Mouse (Mus musculus) heart, embryonic 10.5 days (tissue): ENCODE data around the gene Brf1. TPM values are rescaled to one million over a fixed set of nuclear protein-coding genes. Genes with fewer than 3 reads are reported as not detected.

Experiments
- DNase-seq: peaks from one replicate; pipeline ENCODE4 v3.0.0-alpha.2; 2017; ENCODE audit warnings: low spot score
- H3K27ac ChIP-seq: fragments of 300-500 bp; sonication (generic); 2 replicates; pipeline ENCODE4 v1.5.1; 2016; ENCODE audit warnings: mild to moderate bottlenecking
- H3K27me3 ChIP-seq: fragments of 300-500 bp; sonication (generic); 2 replicates; pipeline ENCODE4 v1.6.1; 2016; ENCODE audit warnings: mild to moderate bottlenecking; ENCODE audit not compliant: poor library complexity, insufficient read depth, severe bottlenecking
- H3K36me3 ChIP-seq: fragments of 300-500 bp; sonication (generic); 2 replicates; pipeline ENCODE4 v1.6.1; 2016; ENCODE audit warnings: mild to moderate bottlenecking, moderate library complexity
- H3K4me1 ChIP-seq: fragments of 300-500 bp; sonication (generic); 2 replicates; pipeline ENCODE4 v1.6.1; 2016; ENCODE audit warnings: mild to moderate bottlenecking
- H3K4me3 ChIP-seq: fragments of 300-500 bp; sonication (generic); 2 replicates; pipeline ENCODE4 v1.5.1; 2016; ENCODE audit warnings: mild to moderate bottlenecking, moderate library complexity
- H3K9me3 ChIP-seq: fragments of 300-500 bp; sonication (generic); 2 replicates; pipeline ENCODE4 v1.6.1; 2016; ENCODE audit warnings: mild to moderate bottlenecking, moderate library complexity
- WGBS: fragments of 180-500 bp; shearing (Covaris S2); methylation state at CpG from one replicate; pipeline ENCODE4 v1.1.7; 2016; 5-methylcytosine and 5-hydroxymethylcytosine counted together
- polyA plus RNA-seq: library from polyadenylated mRNA; unstranded; fragments of >200 nt; fragmentation: Nextera tagmentation; extraction: Ambion mirVana; gene quantifications from 2 replicates; pipeline ENCODE4 v1.2.1, GENCODE M21; 2016

The Brf1 gene
- polyA plus RNA-seq, 1 experiment from 2014 or later: 41.5 TPM

DNA sequence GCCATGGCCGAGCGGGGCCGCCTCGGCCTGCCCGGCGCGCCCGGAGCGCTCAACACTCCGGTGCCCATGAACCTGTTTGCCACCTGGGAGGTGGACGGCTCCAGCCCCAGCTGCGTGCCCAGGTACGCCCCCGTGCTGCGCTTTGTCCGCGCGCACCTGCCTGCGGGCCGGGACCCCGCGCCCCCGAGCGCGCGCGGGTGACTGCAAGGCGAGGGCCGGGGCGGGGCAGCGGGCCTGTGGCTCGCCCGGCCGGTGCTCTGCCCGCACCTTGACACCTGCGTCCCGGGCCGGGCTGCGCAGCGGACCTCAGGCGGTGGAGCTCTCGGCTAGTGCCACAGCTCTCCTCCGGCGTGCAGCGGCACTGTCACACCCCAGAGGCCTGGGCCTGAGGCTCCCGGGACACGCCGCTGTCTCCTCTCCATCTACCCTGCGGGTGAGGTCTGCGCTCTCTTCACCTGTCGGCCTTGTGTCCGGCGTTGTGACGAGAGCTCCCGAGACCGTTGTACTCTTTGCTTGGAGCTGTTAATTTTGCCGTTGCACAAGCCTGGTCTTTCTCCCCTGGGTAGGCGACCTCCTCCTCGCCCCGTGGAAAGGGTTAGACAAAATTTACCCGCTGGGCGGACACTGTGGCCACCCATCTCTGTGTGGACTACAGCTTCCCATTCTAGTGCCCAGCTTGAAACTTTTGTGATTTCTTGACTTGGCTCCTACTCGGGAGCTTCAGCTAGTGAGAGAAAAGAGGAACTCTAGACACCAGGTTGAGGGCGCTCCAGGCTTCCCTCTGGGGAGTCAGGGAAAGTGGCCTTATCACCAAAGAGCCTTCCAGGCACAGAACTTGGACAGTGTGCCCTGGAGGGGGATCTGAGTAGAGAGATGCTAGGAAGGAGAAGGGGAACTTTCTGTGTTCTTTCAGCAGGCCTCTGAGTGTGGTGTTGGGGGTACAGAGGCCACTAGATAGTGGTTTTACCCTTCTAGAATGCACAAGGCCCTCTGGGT lies 14.4 kb upstream of the Brf1 start:
- no peak for DNase-seq
- Histone ChIP-seq H3K36me3 (0 out of 2 replicates have a peak, but pooled peaks cover 3% of the 10 kb centered on the region), H3K4me3 (peak overlapping the region; percentile 80), H3K27me3 (no peaks in the 10 kb centered on the region), H3K4me1 (peaks cover 45% of the 10 kb centered on the region), H3K27ac (peak overlapping the region; percentile 94), H3K9me3 (no peaks in the 10 kb centered on the region)
- 3% methylated on average over 64 of the region's 64 CpGs for WGBS

DNA sequence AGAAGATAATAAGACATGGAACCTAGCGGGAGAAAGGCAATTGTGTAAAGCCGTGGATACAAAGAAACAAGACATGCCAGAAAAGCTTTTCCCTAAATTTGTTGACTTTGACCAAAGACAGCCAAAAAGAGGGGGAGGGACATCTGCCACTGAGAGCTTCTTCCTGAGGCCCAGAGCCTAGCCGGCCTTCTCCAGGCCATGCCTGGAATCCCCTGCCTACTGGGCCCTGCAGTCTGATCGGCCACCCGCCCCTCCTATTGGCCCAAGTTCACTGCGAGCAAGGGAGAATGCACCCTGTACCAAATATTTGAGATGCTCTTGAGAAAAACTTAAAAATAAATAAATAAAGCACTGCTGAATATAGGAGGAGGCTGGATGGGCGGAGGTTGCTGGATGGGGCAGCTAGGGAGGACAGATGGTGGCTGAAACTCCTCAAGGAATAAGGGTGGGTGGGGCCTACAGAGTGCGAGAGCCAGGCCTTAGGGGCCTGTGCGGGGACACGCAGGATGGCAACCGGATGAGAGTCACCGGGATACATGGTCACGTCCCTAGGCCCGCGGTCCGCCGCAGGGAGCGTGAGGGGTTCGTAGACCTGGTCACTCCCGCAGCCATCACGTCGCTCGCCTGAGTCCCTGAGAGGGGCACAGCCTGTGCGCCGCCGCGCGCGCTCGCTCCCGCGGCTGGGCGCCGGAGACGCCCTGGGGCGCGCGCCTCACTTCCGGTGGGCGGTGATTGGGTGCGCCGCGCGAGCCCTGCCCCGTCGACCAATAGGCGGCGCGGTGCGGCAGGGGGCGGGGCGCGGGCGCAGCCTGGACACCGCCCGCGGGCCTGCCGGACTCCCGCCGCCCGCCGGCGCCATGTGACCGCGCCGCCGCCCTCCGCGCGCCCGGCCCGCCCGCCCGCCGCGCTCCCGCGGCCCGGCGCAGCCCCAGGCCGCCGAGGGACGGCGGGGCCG lies 13.4 kb upstream of the Brf1 start, which contains the start of gene Pacs2:
Pacs2 (plus strand) TSS at position 905 of the 955 bp plus-strand sequence.
- H3K27ac ChIP-seq: peak within 1 kb of the TSS; percentile 94
- H3K4me1 ChIP-seq: peaks cover 45% of the 10 kb centered on the region
- H3K9me3 ChIP-seq: no peaks in the 10 kb centered on the region
- WGBS: 10% methylated on average over 82 of the region's 85 CpGs
- peak; percentile 92 for DNase-seq
- H3K36me3 ChIP-seq: 0 out of 2 replicates have a peak, but pooled peaks cover 3% of the 10 kb centered on the region
- H3K4me3 ChIP-seq: peak within 1 kb of the TSS; percentile 80
- no peaks in the 10 kb centered on the region for H3K27me3 ChIP-seq

DNA sequence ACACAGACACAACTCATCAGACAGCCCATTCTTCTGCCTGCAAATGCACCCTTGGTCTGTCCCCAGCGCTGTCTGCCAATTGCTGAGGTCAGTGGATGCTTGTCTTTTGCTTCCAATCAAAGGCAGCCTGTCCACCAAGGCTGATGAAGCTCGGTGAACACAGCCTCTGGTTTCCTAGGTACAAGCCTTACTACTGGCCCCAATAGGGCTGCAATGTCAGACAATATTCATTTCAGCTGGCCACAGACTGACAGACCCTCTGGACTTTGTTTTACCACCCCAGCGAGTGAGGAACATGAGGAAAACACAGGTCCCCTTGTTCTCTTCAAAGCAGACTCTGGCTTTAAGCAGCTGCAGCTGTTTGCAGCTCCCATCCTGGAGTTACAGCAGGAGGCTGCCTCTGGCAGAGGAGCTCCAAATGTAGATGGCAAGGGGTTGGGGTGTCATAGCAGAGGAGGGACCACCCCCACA lies 12.6 kb upstream of the Brf1 start:
- Histone ChIP-seq H3K27ac (peak overlapping the region; percentile 94), H3K4me3 (peak overlapping the region; percentile 80), H3K27me3 (no peaks in the 10 kb centered on the region), H3K4me1 (peaks cover 45% of the 10 kb centered on the region), H3K36me3 (0 out of 2 replicates have a peak, but pooled peaks cover 3% of the 10 kb centered on the region), H3K9me3 (no peaks in the 10 kb centered on the region)
- no peak for DNase-seq
- WGBS: 64% methylated on average over 3 of the region's 3 CpGs

DNA sequence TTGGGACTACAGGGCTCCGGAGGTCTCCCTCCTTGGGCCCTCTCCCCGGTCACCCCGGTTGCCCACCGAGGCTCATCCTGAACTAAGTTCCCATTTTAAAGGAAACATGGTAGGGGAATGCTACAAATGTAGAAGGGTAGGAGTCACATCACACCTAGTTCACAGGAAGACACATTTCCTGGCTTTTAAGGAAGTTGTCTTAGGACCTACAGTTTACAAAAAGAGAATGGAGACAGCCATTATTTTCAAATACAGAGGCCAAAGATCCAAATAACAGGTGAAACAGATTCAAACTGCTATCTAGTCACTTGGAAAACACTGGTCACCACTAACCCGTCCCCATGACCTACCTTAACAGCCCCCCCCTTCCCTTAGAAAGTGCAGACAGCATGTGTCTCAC lies 11.9 kb upstream of the Brf1 start:
- DNase-seq: no peak
- 87% methylated on average over 5 of the region's 5 CpGs for WGBS
- 0 out of 2 replicates have a peak, but pooled peaks cover 3% of the 10 kb centered on the region for H3K36me3 ChIP-seq
- H3K9me3 ChIP-seq: no peaks in the 10 kb centered on the region
- H3K4me3 ChIP-seq: no peak overlapping the region
- H3K4me1 ChIP-seq: peaks cover 44% of the 10 kb centered on the region
- H3K27me3 ChIP-seq: no peaks in the 10 kb centered on the region
- H3K27ac ChIP-seq: no peak overlapping the region; the same call in 1 of the 2 replicates

DNA sequence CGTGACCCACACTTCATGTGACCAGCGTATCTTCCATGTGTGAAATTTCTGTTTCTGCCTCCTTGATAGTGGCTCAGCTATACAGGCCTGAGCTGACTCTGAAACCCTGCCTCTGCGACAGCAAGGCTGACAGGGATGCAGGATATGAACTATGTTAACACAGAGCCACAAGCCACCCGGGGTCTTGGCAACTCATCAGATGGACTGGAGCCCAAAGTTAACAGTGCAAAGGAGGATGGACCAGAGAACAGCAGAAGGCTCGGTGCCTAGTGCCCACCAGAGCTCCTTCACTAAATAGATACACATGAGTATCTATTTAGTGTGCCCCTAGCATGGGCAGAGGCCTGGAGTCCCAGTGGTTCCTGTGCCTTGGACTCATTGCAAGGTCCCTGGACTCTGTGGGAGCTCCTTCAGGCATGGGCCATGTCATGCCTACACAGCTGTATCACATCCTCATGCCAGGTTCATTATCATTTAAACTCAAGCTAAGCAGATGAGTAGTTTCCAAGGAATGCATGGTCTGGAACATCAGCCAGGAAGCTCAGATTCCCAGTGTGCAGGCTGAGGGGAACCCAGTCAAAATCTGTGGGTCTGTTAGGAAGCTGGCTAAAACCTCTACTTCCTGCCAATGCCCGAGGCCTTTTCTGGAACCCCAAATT lies 11.3 kb upstream of the Brf1 start:
- Histone ChIP-seq H3K27ac (no peak overlapping the region), H3K9me3 (no peaks in the 10 kb centered on the region), H3K27me3 (no peaks in the 10 kb centered on the region), H3K4me1 (peaks cover 39% of the 10 kb centered on the region), H3K4me3 (no peak overlapping the region), H3K36me3 (0 out of 2 replicates have a peak, but pooled peaks cover 3% of the 10 kb centered on the region)
- DNase-seq: no peak
- WGBS: 82% methylated on average over 6 of the region's 6 CpGs

DNA sequence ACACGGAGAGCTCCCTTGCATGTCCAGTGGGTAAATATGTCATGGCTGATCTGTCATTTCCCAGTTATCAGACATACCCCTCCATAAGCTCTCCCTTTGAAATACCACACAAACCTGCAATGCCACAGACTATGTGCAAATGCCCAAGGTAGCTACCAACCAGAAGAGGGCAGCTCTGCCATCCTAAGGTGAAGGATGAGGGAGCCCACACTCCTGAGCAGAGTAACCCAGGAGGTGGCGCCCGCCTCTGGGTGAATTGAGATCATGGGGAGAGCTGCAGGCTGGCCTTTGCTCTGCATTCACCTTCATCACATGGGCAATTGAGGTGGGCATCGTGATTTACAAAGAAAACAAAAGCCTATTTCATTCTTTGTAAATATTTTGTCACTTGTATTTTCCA lies 4.5 kb upstream of the Brf1 start:
- no peak for DNase-seq
- no peak overlapping the region for H3K4me3 ChIP-seq
- H3K27me3 ChIP-seq: no peaks in the 10 kb centered on the region; the same call in 1 of the 2 replicates
- no peaks in the 10 kb centered on the region for H3K36me3 ChIP-seq
- H3K27ac ChIP-seq: no peak overlapping the region
- 33% methylated on average over 4 of the region's 4 CpGs for WGBS
- H3K9me3 ChIP-seq: no peaks in the 10 kb centered on the region
- H3K4me1 ChIP-seq: peaks cover 9% of the 10 kb centered on the region

DNA sequence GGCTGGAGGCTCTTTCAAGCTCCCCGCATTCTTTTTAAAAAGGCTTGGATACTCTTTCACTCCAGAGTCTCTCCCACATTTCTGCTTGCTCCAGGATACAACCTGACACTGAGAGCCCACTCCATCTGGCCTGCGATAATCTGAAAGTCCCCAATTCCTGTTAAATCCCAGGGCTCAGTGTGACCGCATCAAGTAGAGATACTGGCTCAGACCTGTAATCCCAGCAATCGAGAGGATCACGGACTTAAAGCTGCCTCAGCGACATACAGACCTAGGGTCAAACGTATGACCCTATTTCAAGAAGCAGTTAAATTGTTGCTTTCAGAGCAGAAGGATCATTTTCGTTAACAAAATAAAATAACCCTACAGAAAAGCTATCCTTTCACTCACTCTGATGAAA lies 3.5 kb upstream of the Brf1 start:
- H3K9me3 ChIP-seq: no peaks in the 10 kb centered on the region
- H3K4me1 ChIP-seq: peaks cover 17% of the 10 kb centered on the region
- 76% methylated on average over 8 of the region's 8 CpGs for WGBS
- no peak overlapping the region for H3K27ac ChIP-seq
- no peaks in the 10 kb centered on the region; the same call in 1 of the 2 replicates for H3K27me3 ChIP-seq
- DNase-seq: no peak
- no peaks in the 10 kb centered on the region for H3K36me3 ChIP-seq
- H3K4me3 ChIP-seq: no peak overlapping the region

DNA sequence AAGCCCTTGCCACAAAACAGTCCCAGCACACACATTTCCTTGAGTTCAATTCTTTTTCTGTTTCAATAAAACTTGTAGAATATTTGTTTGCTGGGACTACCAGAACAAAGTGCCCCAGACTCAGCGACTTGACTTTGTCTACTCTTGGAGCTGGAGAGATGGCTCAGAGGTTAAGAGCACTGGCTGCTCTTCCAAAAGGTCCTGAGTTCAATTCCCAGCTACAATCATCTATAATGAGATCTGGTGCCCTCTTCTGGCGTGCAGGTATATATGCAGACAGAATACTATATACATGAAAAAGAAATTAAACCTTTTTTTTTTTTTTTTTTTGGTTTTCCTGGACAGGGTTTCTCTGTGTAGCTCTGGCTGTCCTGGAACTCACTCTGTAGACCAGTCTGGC lies 2.2 kb upstream of the Brf1 start:
- Histone ChIP-seq H3K4me1 (peaks cover 27% of the 10 kb centered on the region), H3K36me3 (no peaks in the 10 kb centered on the region), H3K9me3 (no peaks in the 10 kb centered on the region), H3K27me3 (no peaks in the 10 kb centered on the region; the same call in 1 of the 2 replicates), H3K4me3 (no peak overlapping the region), H3K27ac (no peak overlapping the region)
- no peak for DNase-seq
- WGBS: 28% methylated on average over 2 of the region's 2 CpGs

DNA sequence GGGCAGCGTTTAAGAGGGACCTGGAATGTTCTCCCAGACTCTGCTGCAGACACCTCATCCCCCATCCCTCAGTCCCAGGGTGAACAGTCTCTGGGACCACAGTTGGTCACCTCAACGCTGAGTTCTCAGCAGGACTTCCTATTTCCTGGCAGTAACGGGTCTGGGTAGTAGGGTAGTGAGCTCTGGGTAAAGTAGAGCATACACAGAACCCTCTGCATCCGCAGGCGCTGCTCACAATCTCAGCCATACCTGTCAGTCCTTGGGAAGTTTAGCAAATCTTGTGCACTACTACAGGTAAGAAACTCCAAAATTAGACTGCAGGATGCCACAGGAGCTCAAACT lies 600 bp upstream of the Brf1 start:
- H3K27me3 ChIP-seq: no peaks in the 10 kb centered on the region
- 4% methylated on average over 5 of the region's 5 CpGs for WGBS

DNA sequence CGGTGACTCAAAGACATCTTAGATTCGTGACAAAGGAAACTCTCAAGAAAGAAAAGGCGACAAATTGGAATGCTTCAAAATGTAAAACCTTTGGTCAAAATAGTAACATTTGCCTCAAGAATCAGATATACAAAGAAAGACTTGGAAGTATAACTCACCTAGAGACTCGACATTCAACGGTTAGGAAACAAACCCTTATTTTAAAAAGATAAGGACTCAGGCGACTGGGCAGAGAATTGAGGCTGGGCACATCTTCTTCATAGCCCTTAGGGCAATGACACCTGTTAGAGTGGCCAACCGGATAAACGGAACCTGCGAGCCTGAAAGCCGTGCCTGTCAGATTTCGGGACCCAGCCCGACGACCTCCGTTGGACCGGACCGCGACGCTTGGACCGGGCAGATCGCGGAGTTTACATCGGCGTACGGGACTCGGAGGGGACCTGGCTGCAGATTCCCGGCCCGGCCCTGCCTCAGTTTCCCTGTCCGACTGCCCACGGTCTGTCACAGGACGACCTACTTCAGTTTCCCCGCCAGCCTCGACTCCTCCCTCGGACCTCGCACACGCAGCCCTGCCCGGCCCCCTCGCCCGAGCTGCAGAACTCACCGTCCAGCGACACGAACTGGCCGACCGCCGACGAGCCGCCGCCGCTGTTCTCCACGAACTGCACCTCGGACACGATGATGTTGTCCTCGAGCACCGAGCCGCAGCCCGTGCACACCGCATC lies 773 bp downstream of the Brf1 start:
- Histone ChIP-seq H3K36me3 (peaks cover 17% of the 10 kb centered on the region), H3K27me3 (no peaks in the 10 kb centered on the region), H3K27ac (peak overlapping the region; percentile 94), H3K4me1 (peaks cover 28% of the 10 kb centered on the region), H3K9me3 (no peaks in the 10 kb centered on the region), H3K4me3 (peak overlapping the region; percentile 88)
- no peak for DNase-seq
- 1% methylated on average over 56 of the region's 56 CpGs for WGBS

More for the DNA sequence above, 600 bp upstream of the Brf1 start:
- DNase-seq: no peak
- Histone ChIP-seq H3K4me3 (peak overlapping the region; percentile 88), H3K36me3 (peaks cover 6% of the 10 kb centered on the region), H3K27ac (peak overlapping the region; percentile 94), H3K9me3 (no peaks in the 10 kb centered on the region), H3K4me1 (peaks cover 27% of the 10 kb centered on the region)

DNA sequence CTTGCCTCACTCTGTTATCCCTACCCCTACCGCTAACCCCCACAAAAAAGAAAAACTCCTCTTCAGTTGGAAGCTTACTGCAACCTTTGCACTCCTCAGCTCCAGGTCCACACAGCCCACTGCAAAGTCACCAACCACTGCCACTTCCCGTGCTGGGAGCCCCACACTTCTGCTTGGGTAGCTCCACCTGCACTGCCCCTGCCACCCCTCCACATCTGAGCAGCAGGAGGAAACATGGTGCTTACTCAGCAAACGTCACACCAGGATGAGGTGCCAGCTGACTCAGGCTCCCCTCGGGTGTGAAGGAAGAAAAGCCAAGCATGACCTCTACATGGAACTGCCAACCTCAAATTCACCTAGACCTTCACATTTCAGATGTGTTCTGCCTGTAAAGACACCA lies 6.4 kb downstream of the Brf1 start:
- Histone ChIP-seq H3K4me3 (no peak overlapping the region), H3K27ac (no peak overlapping the region), H3K9me3 (no peaks in the 10 kb centered on the region), H3K4me1 (peaks cover 15% of the 10 kb centered on the region), H3K36me3 (peaks cover 37% of the 10 kb centered on the region), H3K27me3 (no peaks in the 10 kb centered on the region)
- no peak for DNase-seq
- 68% methylated on average over 4 of the region's 4 CpGs for WGBS
